Comparison of ENCODE assay signal across 8 mouse cellular contexts in genomic region chr7:44405346-44406014, GRCm38 (mm10). TPM values are rescaled to one million over a fixed set of nuclear protein-coding genes. Genes with fewer than 3 reads are reported as not detected.
DNase-seq lines count a peak whose midpoint lies in the region; ATAC-seq lines count a peak whose summit lies in the region.

No protein-coding gene starts in this region.

- no peaks in the 10 kb centered on the region for H3K9me3 ChIP-seq in heart, embryonic 13.5 days
- no peaks in the 10 kb centered on the region for H3K9me3 ChIP-seq in liver, embryonic 12.5 days (replicated peaks)
- H3K9me3 ChIP-seq in stomach, embryonic 15.5 days: no peaks in the 10 kb centered on the region

- DNase-seq in CD4-positive, CD25-positive, alpha-beta regulatory T cell, adult 2 months (ENCODE audit: low read depth, low spot score): peak; percentile 96
- peak; percentile 10 for DNase-seq in fat pad, adult 2 months (ENCODE audit: extremely low read depth, low read depth, low spot score)
- DNase-seq in kidney, postnatal 10 days: peak; percentile 95
- peak; percentile 81 to 85 for DNase-seq in natural killer cell, adult 2 months (ENCODE audit: low spot score in 2 of 2)

- H3K4me1 ChIP-seq in brown adipose tissue, adult 24 weeks (ENCODE audit: control insufficient read depth, insufficient read depth, insufficient read length, low read length): no peaks in the 10 kb centered on the region
- H3K4me1 ChIP-seq in heart, embryonic 13.5 days: no peaks in the 10 kb centered on the region
- H3K4me1 ChIP-seq in liver, embryonic 12.5 days: peaks cover 23% of the 10 kb centered on the region
- no peaks in the 10 kb centered on the region; the same call in 1 of the 2 replicates for H3K4me1 ChIP-seq in stomach, embryonic 15.5 days

- no peaks in the 10 kb centered on the region for H3K36me3 ChIP-seq in heart, embryonic 13.5 days
- no peaks in the 10 kb centered on the region for H3K36me3 ChIP-seq in liver, embryonic 12.5 days
- no peaks in the 10 kb centered on the region for H3K36me3 ChIP-seq in stomach, embryonic 15.5 days

- no peak overlapping the region for H3K27ac ChIP-seq in brown adipose tissue, adult 24 weeks (replicated peaks; ENCODE audit: low read depth, low read length)
- peak overlapping the region; percentile 29 for H3K27ac ChIP-seq in heart, embryonic 13.5 days (replicated peaks)
- no peak overlapping the region for H3K27ac ChIP-seq in liver, embryonic 12.5 days
- H3K27ac ChIP-seq in stomach, embryonic 15.5 days: no peak overlapping the region

- peak overlapping the region; percentile 66 for H3K4me2 ChIP-seq in heart, embryonic 13.5 days
- H3K4me2 ChIP-seq in liver, embryonic 12.5 days: peak overlapping the region; percentile 66
- H3K4me2 ChIP-seq in stomach, embryonic 15.5 days: peak overlapping the region; percentile 63

- 3% methylated on average over 27 of the region's 27 CpGs for WGBS in heart, embryonic 13.5 days
- WGBS in liver, embryonic 12.5 days (ENCODE audit: insufficient replicate concordance): 4% methylated on average over 27 of the region's 27 CpGs
- 2% methylated on average over 27 of the region's 27 CpGs for WGBS in stomach, embryonic 15.5 days

- no peak overlapping the region; the same call in 1 of the 2 replicates for H3K9ac ChIP-seq in heart, embryonic 13.5 days
- H3K9ac ChIP-seq in liver, embryonic 12.5 days: no peak overlapping the region
- no peak overlapping the region for H3K9ac ChIP-seq in stomach, embryonic 15.5 days

- peaks cover 30% of the 10 kb centered on the region for H3K27me3 ChIP-seq in heart, embryonic 13.5 days (replicated peaks)
- H3K27me3 ChIP-seq in liver, embryonic 12.5 days (replicated peaks): peaks cover 64% of the 10 kb centered on the region
- no peaks in the 10 kb centered on the region for H3K27me3 ChIP-seq in stomach, embryonic 15.5 days (replicated peaks)

- peak overlapping the region; percentile 33 for H3K4me3 ChIP-seq in brown adipose tissue, adult 24 weeks (ENCODE audit: insufficient read depth, low read depth, low read length)
- peak overlapping the region; percentile 50 for H3K4me3 ChIP-seq in heart, embryonic 13.5 days
- H3K4me3 ChIP-seq in liver, embryonic 12.5 days: peak overlapping the region; percentile 38
- H3K4me3 ChIP-seq in stomach, embryonic 15.5 days (replicated peaks): peak overlapping the region; percentile 39

- peak; percentile 87 for ATAC-seq in heart, embryonic 13.5 days (ENCODE audit: extremely low read depth, insufficient number of reproducible peaks, low FRiP score, low TSS enrichment)
- peak; percentile 78 for ATAC-seq in liver, embryonic 12.5 days
- peak; percentile 89 for ATAC-seq in stomach, embryonic 15.5 days (ENCODE audit: insufficient read depth, low FRiP score, low read depth)

RNA-seq across cellular contexts. Expression of gene 1700008O03Rik, which starts 19.9 kb away (rescaled TPM):
- not detected in 2 replicates for polyA plus RNA-seq in brown adipose tissue, adult 24 weeks (2012; ENCODE audit: insufficient read depth, insufficient read length, missing spikeins)
- 0.35 and 0.45 TPM in 2 replicates for polyA plus RNA-seq in heart, embryonic 13.5 days (2015; fragmentation: Nextera tagmentation; extraction: Ambion mirVana)
- 0.38 TPM in 1 of 2 replicates, not detected in the other for polyA plus RNA-seq in liver, embryonic 12.5 days (2016; fragmentation: Nextera tagmentation; extraction: Ambion mirVana)
- 0.80 and 1.2 TPM in 2 replicates for polyA plus RNA-seq in stomach, embryonic 15.5 days (2015; fragmentation: Nextera tagmentation; extraction: Ambion mirVana)

RNA-seq across cellular contexts. Expression of gene Syt3, which starts 21.6 kb away (rescaled TPM):
- 3.2 and 4.9 TPM in 2 replicates for polyA plus RNA-seq in brown adipose tissue, adult 24 weeks (2012; ENCODE audit: insufficient read depth, insufficient read length, missing spikeins)
- 0.53 and 0.62 TPM in 2 replicates for polyA plus RNA-seq in heart, embryonic 13.5 days (2015; fragmentation: Nextera tagmentation; extraction: Ambion mirVana)
- polyA plus RNA-seq in liver, embryonic 12.5 days (2016; fragmentation: Nextera tagmentation; extraction: Ambion mirVana): 0.05 and 0.11 TPM in 2 replicates
- polyA plus RNA-seq in stomach, embryonic 15.5 days (2015; fragmentation: Nextera tagmentation; extraction: Ambion mirVana): 1.6 and 1.7 TPM in 2 replicates

RNA-seq across cellular contexts. Expression of gene Lrrc4b, which starts 23.3 kb away (rescaled TPM):
- polyA plus RNA-seq in brown adipose tissue, adult 24 weeks (2012; ENCODE audit: insufficient read depth, insufficient read length, missing spikeins): not detected in 2 replicates
- 1.6 and 1.7 TPM in 2 replicates for polyA plus RNA-seq in heart, embryonic 13.5 days (2015; fragmentation: Nextera tagmentation; extraction: Ambion mirVana)
- polyA plus RNA-seq in liver, embryonic 12.5 days (2016; fragmentation: Nextera tagmentation; extraction: Ambion mirVana): 0.07 TPM in 1 of 2 replicates, not detected in the other
- polyA plus RNA-seq in stomach, embryonic 15.5 days (2015; fragmentation: Nextera tagmentation; extraction: Ambion mirVana): 0.70 and 0.81 TPM in 2 replicates

RNA-seq across cellular contexts. Expression of gene Aspdh, which starts 59.7 kb away (rescaled TPM):
- not detected in 2 replicates for polyA plus RNA-seq in brown adipose tissue, adult 24 weeks (2012; ENCODE audit: insufficient read depth, insufficient read length, missing spikeins)
- polyA plus RNA-seq in heart, embryonic 13.5 days (2015; fragmentation: Nextera tagmentation; extraction: Ambion mirVana): 0.70 and 1.4 TPM in 2 replicates
- 5.5 and 6.4 TPM in 2 replicates for polyA plus RNA-seq in liver, embryonic 12.5 days (2016; fragmentation: Nextera tagmentation; extraction: Ambion mirVana)
- polyA plus RNA-seq in stomach, embryonic 15.5 days (2015; fragmentation: Nextera tagmentation; extraction: Ambion mirVana): 0.94 and 1.7 TPM in 2 replicates

Comparison
In these comparisons a context has a peak if more than half of its experiments do, and no peak if none do; other contexts are left out.
1. DNase-seq: peak in every context shown above with its lines; median percentile 96 in CD4-positive, CD25-positive, alpha-beta regulatory T cell, adult 2 months; 95 in kidney, postnatal 10 days; 83 in natural killer cell, adult 2 months; 10 in fat pad, adult 2 months.